In genomic region chr2:157447297-157448158, GRCm38 (mm10) we compare ENCODE assay signal across 12 mouse cellular contexts. TPM values are rescaled to one million over a fixed set of nuclear protein-coding genes. Genes with fewer than 3 reads are reported as not detected.
DNase-seq lines count a peak whose midpoint lies in the region; ATAC-seq lines count a peak whose summit lies in the region.
"Had no signal": no experiment of that assay in that cellular context is flagged by ENCODE, and none has a peak within 500 bp of the region (broad histone marks: within the 10 kb centered on the region; RNA-seq: fewer than 3 reads in every experiment).

No protein-coding gene starts in this region.

- DNase-seq in A20 (ENCODE audit: low read depth, low spot score) = peak; percentile 70
- peak; percentile 91 for DNase-seq in CD4-positive, CD25-positive, alpha-beta regulatory T cell, adult 2 months (ENCODE audit: low read depth, low spot score)
- DNase-seq in embryo, embryonic 9.5 days (ENCODE audit: extremely low spot score) = no peak
- DNase-seq in cerebellum, adult 18-20 months = no peak
- DNase-seq in right cerebral cortex, adult 18-20 months = no peak
- DNase-seq: cerebellum, adult 11-12 months; gastrocnemius, postnatal 25 days had no signal

- H3K27me3 ChIP-seq in embryonic facial prominence, embryonic 13.5 days = no peaks in the 10 kb centered on the region
- H3K27me3 ChIP-seq: neural tube, embryonic 13.5 days had no signal

- H3K27ac ChIP-seq in embryonic facial prominence, embryonic 13.5 days = peak overlapping the region; percentile 57; the same call in 1 of the 2 replicates
- H3K27ac ChIP-seq: hindbrain, embryonic 10.5 days; kidney, postnatal 0 days; neural tube, embryonic 13.5 days had no signal

- peaks cover 14% of the 10 kb centered on the region for H3K4me1 ChIP-seq in embryonic facial prominence, embryonic 13.5 days
- H3K4me1 ChIP-seq: neural tube, embryonic 13.5 days had no signal

- peaks cover 55% of the 10 kb centered on the region for H3K36me3 ChIP-seq in embryonic facial prominence, embryonic 13.5 days

- no peak for ATAC-seq in embryonic facial prominence, embryonic 13.5 days (ENCODE audit: insufficient number of reproducible peaks, insufficient read depth, low FRiP score, low TSS enrichment, low read depth)
- ATAC-seq in neutrophil, adult 5-6 weeks (ENCODE audit: extremely low read depth, insufficient number of reproducible peaks, low FRiP score, poor library complexity, severe bottlenecking) = peak; percentile 71

- 0 out of 2 replicates have a peak, but pooled peaks cover 2% of the 10 kb centered on the region for H3K9me3 ChIP-seq in embryonic facial prominence, embryonic 13.5 days
- H3K9me3 ChIP-seq: hindbrain, embryonic 10.5 days; neural tube, embryonic 13.5 days had no signal

- no peak overlapping the region for H3K4me3 ChIP-seq in embryonic facial prominence, embryonic 13.5 days
- H3K4me3 ChIP-seq: hindbrain, embryonic 10.5 days; neural tube, embryonic 13.5 days had no signal

- H3K9ac ChIP-seq in embryonic facial prominence, embryonic 13.5 days = no peak overlapping the region
- H3K9ac ChIP-seq: neural tube, embryonic 13.5 days had no signal

- WGBS in embryonic facial prominence, embryonic 13.5 days = 80% methylated on average over 15 of the region's 15 CpGs

- H3K4me2 ChIP-seq in embryonic facial prominence, embryonic 13.5 days = no peak overlapping the region
- H3K4me2 ChIP-seq: neural tube, embryonic 13.5 days had no signal

RNA-seq across cellular contexts. Expression of gene Src, which starts 29.3 kb away (rescaled TPM):
- 21.5 and 22.1 TPM in 2 replicates for polyA plus RNA-seq in embryonic facial prominence, embryonic 13.5 days (2015; fragmentation: Nextera tagmentation; extraction: Ambion mirVana)
- total RNA-seq in neutrophil, adult 5-6 weeks (2017) = 0.37 and 0.47 TPM in 2 replicates

Comparison
In these comparisons a context has a peak if more than half of its experiments do, and no peak if none do; other contexts are left out.
1. DNase-seq: peak in A20 (single experiment) and CD4-positive, CD25-positive, alpha-beta regulatory T cell, adult 2 months (single experiment); none in embryo, embryonic 9.5 days (single experiment), cerebellum, adult 18-20 months (0 of 2) and right cerebral cortex, adult 18-20 months (single experiment).